Mouse (Mus musculus) liver, embryonic 12.5 days (tissue): ENCODE results near the gene Iqcf1. TPM values are rescaled to one million over a fixed set of nuclear protein-coding genes. Genes with fewer than 3 reads are reported as not detected.

ENCODE experiments used
- ATAC-seq: fragments of 200-750 bp; cut with Nextera tagmentation; 2 replicates; pipeline ENCODE4 v1.8.0; 2017; ENCODE audit warnings: moderate number of reproducible peaks, mild to moderate bottlenecking, moderate library complexity
- H3K27ac ChIP-seq: fragments of 300-500 bp; sonication (generic); 2 replicates; pipeline ENCODE4 v1.5.1; 2016; ENCODE audit warnings: mild to moderate bottlenecking
- H3K27me3 ChIP-seq: fragments of 300-500 bp; sonication (generic); replicated peaks from 2 replicates; pipeline ENCODE4 v1.6.1; 2016; ENCODE audit warnings: mild to moderate bottlenecking, moderate library complexity
- H3K36me3 ChIP-seq: fragments of 300-500 bp; sonication (generic); 2 replicates; pipeline ENCODE4 v1.6.1; 2016; ENCODE audit warnings: mild to moderate bottlenecking, moderate library complexity
- H3K4me1 ChIP-seq: fragments of 300-500 bp; sonication (generic); 2 replicates; pipeline ENCODE4 v1.6.1; 2016
- H3K4me2 ChIP-seq: fragments of 300-500 bp; sonication (generic); 2 replicates; pipeline ENCODE4 v1.6.1; 2016; ENCODE audit warnings: mild to moderate bottlenecking, moderate library complexity
- H3K4me3 ChIP-seq: fragments of 300-500 bp; sonication (generic); 2 replicates; pipeline ENCODE4 v1.5.1; 2016; ENCODE audit warnings: mild to moderate bottlenecking, moderate library complexity
- H3K9ac ChIP-seq: fragments of 300-500 bp; sonication (generic); 2 replicates; pipeline ENCODE4 v1.6.1; 2016; ENCODE audit warnings: mild to moderate bottlenecking, moderate library complexity
- H3K9me3 ChIP-seq: fragments of 300-500 bp; sonication (generic); replicated peaks from 2 replicates; pipeline ENCODE4 v1.6.1; 2016; ENCODE audit warnings: mild to moderate bottlenecking, moderate library complexity
- WGBS: fragments of 180-500 bp; shearing (Covaris S2); methylation state at CpG from one replicate; pipeline ENCODE4 v1.1.7; 2016; ENCODE audit not compliant: insufficient replicate concordance; 5-methylcytosine and 5-hydroxymethylcytosine counted together
- polyA plus RNA-seq: library from polyadenylated mRNA; unstranded; fragments of >200 nt; fragmentation: Nextera tagmentation; extraction: Ambion mirVana; gene quantifications from 2 replicates; pipeline ENCODE4 v1.2.1, GENCODE M21; 2016

Iqcf1 gene
- polyA plus RNA-seq, 1 experiment from 2014 or later: not detected

- WGBS: 80% methylated on average over 22 of the region's 22 CpGs
- no peak overlapping the region for H3K4me3 ChIP-seq
- no peak overlapping the region for H3K4me2 ChIP-seq
- no peaks in the 10 kb centered on the region for H3K4me1 ChIP-seq
- H3K9ac ChIP-seq: no peak overlapping the region
- no peaks in the 10 kb centered on the region for H3K36me3 ChIP-seq
- H3K27me3 ChIP-seq: no peaks in the 10 kb centered on the region
- no peak overlapping the region for H3K27ac ChIP-seq
- no peaks in the 10 kb centered on the region for H3K9me3 ChIP-seq
- no peak for ATAC-seq
Observed at GRCm38 (mm10) chr9:106501846-106502245, 2.1 kb downstream of the Iqcf1 start.

GRCm38 (mm10) chr9:106504246-106504645 is 4.5 kb downstream of the Iqcf1 start:
- Histone ChIP-seq H3K36me3 (no peaks in the 10 kb centered on the region), H3K4me1 (no peaks in the 10 kb centered on the region), H3K9me3 (no peaks in the 10 kb centered on the region), H3K4me3 (no peak overlapping the region), H3K27me3 (no peaks in the 10 kb centered on the region), H3K9ac (no peak overlapping the region), H3K27ac (no peak overlapping the region), H3K4me2 (no peak overlapping the region)
- no peak for ATAC-seq
- WGBS: 68% methylated on average over 6 of the region's 6 CpGs

DNA sequence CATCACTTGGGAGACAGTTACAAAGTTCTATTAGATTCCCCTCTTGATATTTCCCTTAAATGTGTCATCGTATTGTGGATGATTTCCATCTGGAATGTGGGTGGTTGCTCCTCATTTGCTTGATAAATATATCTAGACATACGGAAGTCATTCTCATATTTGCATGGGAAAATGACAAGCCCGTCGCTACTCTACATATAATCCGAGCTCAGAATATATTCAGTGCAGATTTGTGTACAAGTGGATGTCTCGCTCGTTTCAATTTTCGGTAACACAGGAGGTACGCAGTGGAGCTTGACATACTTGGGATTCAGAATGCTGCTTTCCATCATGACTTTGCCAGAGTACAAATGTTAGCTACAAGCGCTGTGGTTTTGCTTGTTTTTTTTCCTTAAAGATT is 9.6 kb downstream of the Iqcf1 start:
- Histone ChIP-seq H3K4me1 (no peaks in the 10 kb centered on the region), H3K27ac (no peak overlapping the region), H3K9ac (no peak overlapping the region), H3K27me3 (no peaks in the 10 kb centered on the region), H3K36me3 (no peaks in the 10 kb centered on the region), H3K4me3 (no peak overlapping the region), H3K9me3 (no peaks in the 10 kb centered on the region), H3K4me2 (no peak overlapping the region)
- 80% methylated on average over 10 of the region's 10 CpGs for WGBS
- ATAC-seq: no peak

- no peaks in the 10 kb centered on the region for H3K27me3 ChIP-seq
- H3K4me2 ChIP-seq: no peak overlapping the region
- no peak overlapping the region for H3K27ac ChIP-seq
- H3K4me1 ChIP-seq: no peaks in the 10 kb centered on the region
- no peak overlapping the region for H3K4me3 ChIP-seq
- ATAC-seq: no peak
- no peaks in the 10 kb centered on the region for H3K9me3 ChIP-seq
- H3K9ac ChIP-seq: no peak overlapping the region
- H3K36me3 ChIP-seq: no peaks in the 10 kb centered on the region
- WGBS: 48% methylated on average over 13 of the region's 13 CpGs
Observed at GRCm38 (mm10) chr9:106512729-106513450, 13.1 kb downstream of the Iqcf1 start.

- Histone ChIP-seq H3K27ac (no peak overlapping the region), H3K27me3 (no peaks in the 10 kb centered on the region), H3K36me3 (no peaks in the 10 kb centered on the region), H3K9ac (no peak overlapping the region), H3K4me3 (no peak overlapping the region), H3K4me1 (no peaks in the 10 kb centered on the region), H3K9me3 (no peaks in the 10 kb centered on the region), H3K4me2 (no peak overlapping the region)
- ATAC-seq: no peak
- WGBS: 66% methylated on average over 6 of the region's 6 CpGs
Observed at GRCm38 (mm10) chr9:106513566-106513965, 13.8 kb downstream of the Iqcf1 start.

GRCm38 (mm10) chr9:106514273-106514672 is 14.5 kb downstream of the Iqcf1 start, which contains the start of gene Iqcf5:
Gene Iqcf5, plus strand, starts transcription at chr9:106514573.
- Histone ChIP-seq H3K4me3 (no peak within 1 kb of the TSS), H3K4me1 (no peaks in the 10 kb centered on the region), H3K9me3 (no peaks in the 10 kb centered on the region), H3K27me3 (no peaks in the 10 kb centered on the region), H3K4me2 (no peak within 1 kb of the TSS), H3K36me3 (no peaks in the 10 kb centered on the region), H3K27ac (no peak within 1 kb of the TSS), H3K9ac (no peak within 1 kb of the TSS)
- WGBS: 73% methylated on average over 4 of the region's 4 CpGs
- no peak for ATAC-seq

DNA sequence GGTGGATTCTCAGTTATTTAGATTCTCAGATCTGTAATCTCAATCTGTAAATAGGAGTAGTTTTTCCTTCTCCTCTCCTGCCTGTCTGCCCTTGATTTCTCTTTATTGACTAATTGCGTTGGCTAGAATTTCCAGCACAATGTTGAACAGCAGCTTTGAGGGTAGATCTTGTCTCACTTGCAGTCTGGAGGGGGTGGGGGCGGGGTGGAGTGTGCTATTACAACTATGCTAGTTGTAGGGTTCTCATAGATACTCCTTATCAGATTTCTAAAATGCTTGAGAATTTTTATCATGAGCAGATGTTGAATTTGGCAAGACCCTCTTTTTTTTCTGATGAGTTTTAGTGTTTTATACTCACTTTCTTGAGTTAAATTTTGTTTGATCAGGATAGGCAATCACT is 19.7 kb downstream of the Iqcf1 start:
- no peak overlapping the region for H3K9ac ChIP-seq
- ATAC-seq: no peak
- no peaks in the 10 kb centered on the region for H3K36me3 ChIP-seq
- H3K27ac ChIP-seq: no peak overlapping the region
- no peak overlapping the region for H3K4me3 ChIP-seq
- H3K4me1 ChIP-seq: peaks cover 5% of the 10 kb centered on the region; the same call in 1 of the 2 replicates
- 56% methylated on average over 2 of the region's 2 CpGs for WGBS
- H3K9me3 ChIP-seq: no peaks in the 10 kb centered on the region
- H3K27me3 ChIP-seq: no peaks in the 10 kb centered on the region
- no peak overlapping the region for H3K4me2 ChIP-seq

GRCm38 (mm10) chr9:106519909-106520308 is 20.1 kb downstream of the Iqcf1 start:
- WGBS: 54% methylated on average over 8 of the region's 8 CpGs
- ATAC-seq: no peak

GRCm38 (mm10) chr9:106531833-106532232 is 32.1 kb downstream of the Iqcf1 start:
- no peaks in the 10 kb centered on the region for H3K9me3 ChIP-seq
- no peak overlapping the region for H3K27ac ChIP-seq
- H3K4me2 ChIP-seq: no peak overlapping the region
- H3K9ac ChIP-seq: no peak overlapping the region
- H3K27me3 ChIP-seq: no peaks in the 10 kb centered on the region
- no peaks in the 10 kb centered on the region for H3K36me3 ChIP-seq
- 19% methylated on average over 3 of the region's 3 CpGs for WGBS
- ATAC-seq: no peak
- no peak overlapping the region for H3K4me3 ChIP-seq
- no peaks in the 10 kb centered on the region for H3K4me1 ChIP-seq

More at GRCm38 (mm10) chr9:106519909-106520308, 20.1 kb downstream of the Iqcf1 start:
- H3K9ac ChIP-seq: no peak overlapping the region
- H3K4me1 ChIP-seq: peaks cover 5% of the 10 kb centered on the region; the same call in 1 of the 2 replicates
- no peak overlapping the region for H3K4me3 ChIP-seq
- no peak overlapping the region for H3K4me2 ChIP-seq
- no peak overlapping the region for H3K27ac ChIP-seq
- no peaks in the 10 kb centered on the region for H3K27me3 ChIP-seq
- H3K36me3 ChIP-seq: no peaks in the 10 kb centered on the region
- no peaks in the 10 kb centered on the region for H3K9me3 ChIP-seq

GRCm38 (mm10) chr9:106534296-106534695 is 34.5 kb downstream of the Iqcf1 start:
- Histone ChIP-seq H3K36me3 (no peaks in the 10 kb centered on the region), H3K4me1 (no peaks in the 10 kb centered on the region), H3K4me3 (no peak overlapping the region), H3K27ac (no peak overlapping the region), H3K4me2 (no peak overlapping the region), H3K9ac (no peak overlapping the region), H3K9me3 (no peaks in the 10 kb centered on the region), H3K27me3 (no peaks in the 10 kb centered on the region)
- no peak for ATAC-seq
- WGBS: 82% methylated on average over 7 of the region's 7 CpGs

GRCm38 (mm10) chr9:106534975-106535374 is 35.2 kb downstream of the Iqcf1 start:
- no peak overlapping the region for H3K27ac ChIP-seq
- ATAC-seq: no peak
- no peak overlapping the region for H3K4me2 ChIP-seq
- H3K4me1 ChIP-seq: no peaks in the 10 kb centered on the region
- H3K9ac ChIP-seq: no peak overlapping the region
- WGBS: 78% methylated on average over 11 of the region's 11 CpGs
- H3K27me3 ChIP-seq: no peaks in the 10 kb centered on the region
- no peaks in the 10 kb centered on the region for H3K36me3 ChIP-seq
- H3K9me3 ChIP-seq: no peaks in the 10 kb centered on the region
- no peak overlapping the region for H3K4me3 ChIP-seq
